Mouse (Mus musculus) MEL (cell line): ENCODE results near the gene Pde11a.

Experiments
- CHD1 ChIP-seq: IDR thresholded peaks from 2 replicates; pipeline ENCODE4 v1.6.1; 2012; ENCODE audit warnings: low read depth, mild to moderate bottlenecking, inconsistent platforms, low read length, improper control_type of control experiment
- CTCF ChIP-seq, 3 experiments: IDR thresholded peaks in 2 of 3; conservative IDR thresholded peaks in 1 of 3; 2 replicates each; pipeline ENCODE4 v1.5.1; 2011 to 2012; ENCODE audit warnings: low read length in 3 of 3, low read depth in 2 of 3, mild to moderate bottlenecking in 2 of 3, improper control_type of control experiment in 1 of 3, inconsistent platforms in 1 of 3, mixed read lengths in 1 of 3, moderate library complexity in 1 of 3; ENCODE audit not compliant: control insufficient read depth in 1 of 3, insufficient read depth in 1 of 3, poor library complexity in 1 of 3, severe bottlenecking in 1 of 3
- ELF1 ChIP-seq: IDR thresholded peaks from 2 replicates; pipeline ENCODE4 v1.6.1; 2014; ENCODE audit warnings: low read depth, mild to moderate bottlenecking, inconsistent platforms, low read length, improper control_type of control experiment, moderate library complexity
- POLR2A ChIP-seq, 2 experiments: IDR thresholded peaks; 2 replicates each; pipeline ENCODE4 v1.6.1; 2011 to 2012; ENCODE audit warnings: low read length in 2 of 2, mild to moderate bottlenecking in 2 of 2, control low read depth in 1 of 2, improper control_type of control experiment in 1 of 2, low read depth in 1 of 2, moderate library complexity in 1 of 2; ENCODE audit not compliant: control insufficient read depth in 1 of 2, insufficient read depth in 1 of 2, poor library complexity in 1 of 2
- USF1 ChIP-seq: IDR thresholded peaks from 2 replicates; pipeline ENCODE4 v1.6.1; 2014; ENCODE audit warnings: low read depth, mild to moderate bottlenecking, inconsistent platforms, low read length, improper control_type of control experiment, moderate library complexity

DNA sequence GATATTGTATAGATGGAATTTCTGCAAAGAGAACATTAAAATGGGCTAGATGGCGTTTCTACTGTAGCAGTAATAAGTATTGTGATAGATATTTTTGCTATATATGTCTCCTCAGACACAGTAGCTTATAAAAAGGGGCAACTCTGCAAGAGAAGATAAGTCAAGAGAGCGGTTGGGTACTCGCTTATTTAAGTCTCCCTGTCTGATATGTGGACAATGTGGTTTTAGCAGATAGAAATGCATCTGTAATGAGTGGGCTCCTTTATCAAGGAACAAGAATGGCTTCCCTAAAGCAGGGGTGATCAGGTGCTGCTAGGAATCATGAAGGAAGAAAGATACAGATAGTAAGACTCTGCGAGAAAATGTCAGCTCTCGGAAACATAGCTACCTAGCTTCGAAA lies 18.2 kb downstream of the Pde11a start:
- TF ChIP-seq CTCF (IDR thresholded peaks at IDR 0.05 in 2 of 3, conservative IDR thresholded peaks at IDR 0.05 in 1 of 3; ENCODE audit: control insufficient read depth in 1 of 3, insufficient read depth in 1 of 3, low read depth in 2 of 3, low read length in 3 of 3, poor library complexity in 1 of 3, severe bottlenecking in 1 of 3) (no peak), CHD1 (no peak), POLR2A (IDR thresholded peaks at IDR 0.05; ENCODE audit: control insufficient read depth in 1 of 2, insufficient read depth in 1 of 2, low read depth in 1 of 2, low read length in 2 of 2, poor library complexity in 1 of 2) (no peak), ELF1 (no peak), USF1 (no peak)
